Mouse (Mus musculus) naive thymus-derived CD4-positive, alpha-beta T cell, adult 2 months (primary cell): Measurements from ENCODE around the gene Ankrd22.

ENCODE experiments used
- DNase-seq: peaks from one replicate; pipeline ENCODE4 v3.0.0-alpha.2; 2011; ENCODE audit warnings: low read depth

Gene Ankrd22

GRCm38 (mm10) chr19:34089011-34089680 is 76.7 kb downstream of the Ankrd22 start:
- no peak for DNase-seq

GRCm38 (mm10) chr19:34078130-34078529 is 87.7 kb downstream of the Ankrd22 start:
- DNase-seq = no peak

GRCm38 (mm10) chr19:34074239-34074638 is 91.6 kb downstream of the Ankrd22 start:
- DNase-seq = no peak
